Mouse (Mus musculus) cerebellum, postnatal 36 days (tissue): ENCODE results near the gene Rps21.

ENCODE experiments used
- DNase-seq, 2 experiments: peaks; one replicate each; pipeline ENCODE4 v3.0.0; 2021 to 2022; ENCODE audit warnings: mixed read lengths in 2 of 2

Rps21 gene

DNA sequence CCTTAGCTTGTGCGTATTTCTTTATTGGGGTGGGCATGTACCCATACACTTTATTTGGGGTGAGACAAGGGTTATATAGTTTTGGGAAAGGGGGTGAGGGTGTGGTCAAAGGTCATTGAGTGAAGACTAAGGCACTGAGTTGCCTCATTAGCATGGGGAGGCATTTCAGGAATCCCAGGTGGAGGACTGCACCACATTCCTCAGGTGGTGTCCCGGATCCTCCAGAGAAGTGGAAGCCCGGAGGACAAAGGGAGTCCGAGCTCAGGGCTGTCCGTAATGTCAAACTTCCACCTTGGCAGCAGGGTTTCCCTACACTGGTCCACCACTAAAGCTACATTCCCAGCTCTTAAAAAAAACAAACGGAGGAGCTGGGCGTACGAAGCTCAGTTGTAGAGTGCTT, 35.7 kb downstream of the Rps21 start:
- DNase-seq: no peak

DNA sequence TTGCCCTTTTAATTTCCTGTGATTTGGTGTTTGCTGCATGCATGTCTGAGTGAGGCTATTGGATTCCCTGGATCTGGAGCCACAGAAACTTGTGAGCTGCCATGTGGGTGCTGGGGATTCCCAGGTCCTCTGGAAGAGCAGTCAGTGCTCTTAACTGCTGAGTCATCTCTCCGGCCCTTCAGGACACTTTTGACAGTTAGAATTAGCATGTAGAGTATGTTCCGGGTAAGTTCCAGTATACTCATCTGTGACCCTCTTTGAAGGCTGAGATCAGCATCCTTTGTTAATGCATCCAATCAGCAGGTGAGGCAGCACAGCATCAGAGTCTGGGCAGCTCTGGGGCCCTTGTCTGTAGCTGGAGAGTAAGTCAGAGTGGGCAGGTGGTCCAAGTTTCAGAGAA, 43.1 kb downstream of the Rps21 start:
- DNase-seq: no peak

DNA sequence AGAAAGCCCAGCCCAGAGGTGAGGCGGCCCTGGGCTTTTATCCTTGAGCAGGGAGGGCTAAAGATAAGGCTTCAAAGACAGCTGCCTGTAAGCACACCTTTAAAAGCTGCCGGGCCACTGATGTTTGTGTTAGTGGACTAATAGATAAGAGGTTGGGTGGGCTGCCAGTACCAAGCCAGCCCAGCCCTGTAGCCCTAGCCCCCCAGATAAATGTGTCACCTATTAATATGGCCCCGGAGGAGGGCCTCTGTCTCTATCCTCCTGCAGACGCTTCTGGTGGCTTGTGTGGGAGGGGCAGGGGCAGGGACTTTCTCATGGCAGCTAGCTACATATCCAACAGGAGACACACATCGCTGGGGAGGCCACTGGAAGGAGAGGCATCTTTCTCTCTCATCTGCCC, 43.6 kb downstream of the Rps21 start:
- no peak for DNase-seq

DNA sequence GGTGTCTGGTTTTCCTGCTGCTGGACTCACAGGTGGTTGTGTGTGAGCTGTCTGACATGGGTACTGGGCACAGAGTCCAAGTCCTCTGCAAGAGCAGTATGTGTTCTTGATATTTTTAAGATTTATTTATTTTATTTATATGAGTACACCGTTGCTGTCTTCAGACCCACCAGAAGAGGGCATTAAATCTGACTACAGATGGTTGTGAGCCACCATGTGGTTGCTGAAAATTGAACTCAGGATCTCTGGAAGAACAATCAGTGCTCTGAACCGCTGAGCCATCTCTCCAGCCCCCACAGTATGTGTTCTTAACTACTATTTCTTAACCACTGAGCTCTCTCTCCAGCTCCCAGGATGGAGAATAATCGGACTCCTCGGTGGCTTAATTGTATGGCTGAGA, 45.0 kb downstream of the Rps21 start:
- no peak for DNase-seq

DNA sequence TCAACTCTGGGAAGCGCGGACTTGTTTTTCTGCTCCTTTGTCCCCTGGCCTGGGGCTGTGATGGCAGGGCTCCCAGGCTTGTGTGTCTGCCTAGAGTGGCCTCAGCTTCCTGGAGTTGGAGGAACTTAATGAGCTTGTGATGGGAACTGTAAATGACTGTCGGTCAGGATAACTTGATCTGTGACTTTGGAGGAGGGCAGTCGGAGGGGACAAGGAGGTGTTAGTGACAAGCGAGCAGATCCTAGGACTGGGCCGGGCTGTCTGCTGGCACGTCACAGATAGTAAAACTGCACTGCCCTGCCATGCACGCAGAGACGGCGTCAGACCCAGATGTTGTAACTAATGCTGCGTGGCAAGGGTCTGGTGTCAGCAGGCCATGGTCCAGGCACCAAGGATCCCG, 46.3 kb downstream of the Rps21 start:
- DNase-seq: no peak

DNA sequence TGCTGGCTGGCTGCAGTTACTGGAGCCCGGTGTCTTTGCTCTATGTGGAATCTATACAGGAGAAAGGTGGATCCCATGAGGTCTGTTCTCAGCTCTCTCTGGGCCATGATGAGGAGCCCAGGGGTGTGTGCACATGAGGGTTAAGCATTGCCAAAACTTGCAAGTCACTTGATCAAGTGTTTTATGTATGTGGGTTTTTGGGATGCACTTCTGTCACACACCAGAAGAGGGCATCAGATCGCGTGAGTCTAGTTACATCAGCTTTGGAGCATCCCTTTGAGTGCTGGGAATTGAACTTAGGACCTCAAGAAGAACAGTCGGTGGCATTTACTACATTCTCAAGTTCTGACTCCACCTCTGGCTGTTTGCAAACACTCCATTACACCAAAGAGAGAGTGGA, 47.4 kb downstream of the Rps21 start:
- no peak for DNase-seq

DNA sequence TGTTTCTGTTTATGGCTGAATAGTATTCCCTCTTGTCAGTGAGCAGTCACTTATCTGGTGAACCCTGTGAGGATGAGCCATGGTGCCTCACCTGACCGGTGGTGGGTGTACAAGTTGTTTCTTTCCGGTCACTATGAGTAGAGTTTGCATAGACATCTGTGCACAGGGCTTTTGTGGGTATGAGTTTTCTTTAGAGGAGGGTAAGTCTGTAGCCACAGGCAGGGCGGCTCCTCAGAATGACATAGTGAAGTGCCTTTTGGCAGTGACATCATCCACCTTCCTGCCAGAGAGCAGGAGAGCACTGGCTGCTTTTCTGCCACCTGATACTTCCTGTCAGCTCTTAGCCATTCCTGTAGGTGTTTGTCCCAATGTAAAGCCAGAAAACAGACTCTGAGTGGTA, 48.3 kb downstream of the Rps21 start:
- no peak for DNase-seq

DNA sequence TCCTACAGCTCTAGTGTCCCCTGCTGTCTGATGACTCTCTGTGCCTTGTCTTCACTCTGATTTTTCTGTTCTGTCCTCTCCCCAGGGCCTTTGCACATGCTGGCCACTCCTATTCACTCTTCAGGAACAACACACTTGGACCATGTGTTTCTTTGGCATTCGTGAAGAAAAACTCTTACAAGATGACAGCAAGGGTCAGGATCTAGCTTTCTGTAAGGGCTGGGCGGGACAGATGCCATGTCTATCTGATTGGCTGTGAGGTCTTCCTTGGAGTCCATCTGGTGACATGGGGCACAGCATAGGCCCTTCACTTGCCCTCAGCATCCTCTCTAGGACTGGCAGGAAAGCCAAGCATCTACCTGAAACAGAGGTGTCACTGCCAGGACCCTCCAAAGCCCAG, 48.8 kb downstream of the Rps21 start:
- DNase-seq: no peak

DNA sequence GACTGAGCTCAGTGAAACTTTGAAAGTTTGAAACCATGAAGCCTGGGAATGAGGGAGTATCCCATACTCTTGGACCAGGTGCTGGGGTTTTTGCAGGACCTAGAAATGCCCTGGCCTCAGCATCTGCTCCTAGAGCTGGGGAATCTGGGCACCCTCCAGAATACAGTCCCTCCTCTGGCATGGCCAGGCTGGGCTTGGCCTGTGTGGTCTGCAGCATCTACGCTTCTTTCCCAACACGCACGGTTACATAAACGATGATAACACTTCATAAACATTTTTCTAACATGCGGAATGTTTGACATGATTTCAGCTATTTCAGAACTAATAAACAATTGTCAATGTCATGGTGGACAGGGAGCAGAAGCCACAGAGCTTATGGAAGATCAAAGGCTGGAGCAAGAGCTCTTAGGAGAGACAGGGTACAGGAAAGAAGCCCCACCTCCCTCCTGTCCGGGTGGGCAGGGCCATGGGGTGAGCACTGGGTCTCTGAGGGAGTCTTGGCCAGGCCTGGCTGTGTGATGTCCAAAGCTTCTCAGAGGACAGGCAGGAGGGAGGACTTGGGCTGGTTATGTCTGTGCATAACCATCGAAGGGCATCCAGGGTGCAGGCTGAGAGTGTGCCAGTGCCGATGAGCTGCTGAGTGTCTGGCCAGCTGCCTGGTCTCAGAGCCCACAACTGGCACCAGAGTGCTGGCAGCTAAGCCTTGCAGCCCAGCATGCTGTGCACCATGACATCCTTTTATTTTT, 49.4 kb downstream of the Rps21 start:
- no peak for DNase-seq

DNA sequence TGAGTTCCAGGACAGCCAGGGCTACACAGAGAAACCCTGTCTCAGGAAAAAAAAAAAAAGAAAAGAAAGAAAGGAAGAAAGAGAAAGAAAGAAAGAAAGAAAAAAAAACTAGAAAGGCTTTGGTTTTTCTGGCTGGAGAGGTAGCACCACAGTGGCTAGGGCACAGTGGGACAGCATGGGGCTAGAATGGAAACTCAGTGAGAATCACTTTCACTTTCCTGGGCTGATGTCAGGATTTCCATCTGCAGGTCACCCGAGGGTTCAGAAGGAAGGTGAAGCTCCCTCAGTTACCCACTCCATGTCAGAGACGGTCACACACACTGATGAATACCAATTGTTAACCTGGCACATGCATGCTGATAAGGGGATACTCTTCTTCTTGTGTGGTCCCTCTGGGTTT, 50.5 kb downstream of the Rps21 start:
- DNase-seq: no peak
